Mouse (Mus musculus): ENCODE data around the gene Slc39a3. TPM values are rescaled to one million over a fixed set of nuclear protein-coding genes. Genes with fewer than 3 reads are reported as not detected.
"Not testable (repeated sequence)": the region's sequence is repeated elsewhere in the genome, so short reads cannot be mapped to it uniquely, and the experiment has no call there.

Gene Slc39a3
- total RNA-seq, 2 experiments from 2014 or later, result 11.7 to 12.0 TPM

- intact Hi-C loops (cut with DNase I), result loop anchor here (5.0 kb wide), 1 partner anchor 35 kb away; no protein-coding TSS in a partner anchor
- DNase-seq, result no peak
These were observed 15.4 kb upstream of the Slc39a3 start for GRCm38 (mm10) chr10:81052577-81052976.

- intact Hi-C loops (cut with DNase I), result loop anchor here (5.0 kb wide), 1 partner anchor 36 kb away; no protein-coding TSS in a partner anchor
- DNase-seq, result no peak
These were observed 13.9 kb upstream of the Slc39a3 start for GRCm38 (mm10) chr10:81051133-81051532.

- no peak for DNase-seq
- intact Hi-C loops (cut with DNase I), result loop anchor here (5.0 kb wide), 1 partner anchor 37 kb away; no protein-coding TSS in a partner anchor
These were observed 13.4 kb upstream of the Slc39a3 start for GRCm38 (mm10) chr10:81050645-81051044.

GRCm38 (mm10) chr10:81045246-81045645 lies 8.0 kb upstream of the Slc39a3 start:
- intact Hi-C loops (cut with DNase I); DNase-seq: not testable (repeated sequence)

- DNase-seq, result peak; percentile 47 to 62
- intact Hi-C loops (cut with DNase I), result loop anchor here (2.0 kb wide), 2 partner anchors 25 to 41 kb away; no protein-coding TSS in a partner anchor
These were observed 4.4 kb upstream of the Slc39a3 start for GRCm38 (mm10) chr10:81041458-81042175.

GRCm38 (mm10) chr10:81036251-81036650 lies 975 bp downstream of the Slc39a3 start:
- no peak for DNase-seq
- intact Hi-C loops (cut with DNase I), result no loop called here

GRCm38 (mm10) chr10:81033586-81033985 lies 3.6 kb downstream of the Slc39a3 start:
- intact Hi-C loops (cut with DNase I), result no loop called here
- DNase-seq, result no peak

GRCm38 (mm10) chr10:81029031-81029430 lies 8.2 kb downstream of the Slc39a3 start:
- DNase-seq, result no peak
- intact Hi-C loops (cut with DNase I), result no loop called here

- intact Hi-C loops (cut with DNase I), result no loop called here
- DNase-seq, result no peak
These were observed 9.0 kb downstream of the Slc39a3 start for GRCm38 (mm10) chr10:81028219-81028618.

- intact Hi-C loops (cut with DNase I), result no loop called here
- DNase-seq, result peak in 1 of 2 experiments; percentile 37
These were observed 9.9 kb downstream of the Slc39a3 start for GRCm38 (mm10) chr10:81027331-81027730.

- intact Hi-C loops (cut with DNase I), result no loop called here
- no peak for DNase-seq
These were observed 10.4 kb downstream of the Slc39a3 start for GRCm38 (mm10) chr10:81026857-81027256.

GRCm38 (mm10) chr10:81025639-81026275 lies 11.5 kb downstream of the Slc39a3 start, which contains the start of gene Diras1:
TSS of gene Diras1 (minus strand) at chr10:81025662.
- DNase-seq, result no peak
- intact Hi-C loops (cut with DNase I), result no loop called here

GRCm38 (mm10) chr10:81025047-81025621 lies 12.1 kb downstream of the Slc39a3 start:
- no peak for DNase-seq
- intact Hi-C loops (cut with DNase I), result no loop called here

GRCm38 (mm10) chr10:81024346-81024937 lies 12.8 kb downstream of the Slc39a3 start:
- no peak for DNase-seq
- intact Hi-C loops (cut with DNase I), result no loop called here

GRCm38 (mm10) chr10:81022744-81023143 lies 14.5 kb downstream of the Slc39a3 start:
- intact Hi-C loops (cut with DNase I), result no loop called here
- DNase-seq, result no peak

- intact Hi-C loops (cut with DNase I), result no loop called here
- DNase-seq, result no peak
These were observed 15.6 kb downstream of the Slc39a3 start for GRCm38 (mm10) chr10:81021547-81022110.

GRCm38 (mm10) chr10:81020207-81020606 lies 17.0 kb downstream of the Slc39a3 start:
- DNase-seq, result no peak
- intact Hi-C loops (cut with DNase I), result no loop called here

- DNase-seq, result no peak
- intact Hi-C loops (cut with DNase I), result no loop called here
These were observed 17.5 kb downstream of the Slc39a3 start for GRCm38 (mm10) chr10:81019687-81020086.

GRCm38 (mm10) chr10:81018326-81018725 lies 18.9 kb downstream of the Slc39a3 start:
- intact Hi-C loops (cut with DNase I), result no loop called here
- DNase-seq, result peak in 1 of 2 experiments; percentile 28

GRCm38 (mm10) chr10:81016645-81017044 lies 20.6 kb downstream of the Slc39a3 start:
- intact Hi-C loops (cut with DNase I), result loop anchor here (2.0 kb wide), 2 partner anchors 24 to 64 kb away; no protein-coding TSS in a partner anchor
- DNase-seq, result peak; percentile 45 to 54

Measured in gastrocnemius, postnatal 36 days (tissue).